Mouse (Mus musculus) embryonic fibroblast, embryonic 13.5 days (primary cell): ENCODE data around the gene 6030445D17Rik.

ENCODE experiments used
- CTCF ChIP-seq: IDR thresholded peaks from 2 replicates; pipeline ENCODE4 v1.5.1; 2011; ENCODE audit warnings: mild to moderate bottlenecking, control low read depth, low read length, moderate library complexity, borderline replicate concordance; ENCODE audit not compliant: insufficient read depth
- POLR2A ChIP-seq: IDR thresholded peaks from 2 replicates; pipeline ENCODE4 v1.6.1; 2011; ENCODE audit warnings: low read depth, mild to moderate bottlenecking, control low read depth, low read length, moderate library complexity

- TF ChIP-seq CTCF (no peak), POLR2A (no peak)
These were observed 31.3 kb upstream of the 6030445D17Rik start for GRCm38 (mm10) chr4:136430609-136431375.
